ENCODE assay signal across 12 mouse cellular contexts in genomic region chr6:125143904-125144303, GRCm38 (mm10). TPM values are rescaled to one million over a fixed set of nuclear protein-coding genes. Genes with fewer than 3 reads are reported as not detected.
A peak's percentile ranks its signal among the peaks of the same experiment; 100 is the strongest.
DNase-seq lines count a peak whose midpoint lies in the region; ATAC-seq lines count a peak whose summit lies in the region.
"Had no signal": no experiment of that assay in that cellular context is flagged by ENCODE, and none has a peak within 500 bp of the region (broad histone marks: within the 10 kb centered on the region; RNA-seq: fewer than 3 reads in every experiment).

No protein-coding gene starts in this region.

- no peak overlapping the region for H3K4me2 ChIP-seq in kidney, embryonic 14.5 days (replicated peaks; ENCODE audit: low read depth, low read length)
- H3K4me2 ChIP-seq in midbrain, embryonic 13.5 days (replicated peaks) = no peak overlapping the region
- no peak overlapping the region for H3K4me2 ChIP-seq in midbrain, embryonic 11.5 days
- H3K4me2 ChIP-seq in embryonic facial prominence, embryonic 13.5 days = no peak overlapping the region

- no peak for ATAC-seq in kidney, embryonic 14.5 days (ENCODE audit: low FRiP score, low TSS enrichment)
- no peak for ATAC-seq in midbrain, embryonic 13.5 days
- no peak for ATAC-seq in midbrain, embryonic 11.5 days (ENCODE audit: low FRiP score)
- no peak for ATAC-seq in embryonic facial prominence, embryonic 13.5 days (ENCODE audit: insufficient number of reproducible peaks, insufficient read depth, low FRiP score, low TSS enrichment, low read depth)

- H3K9ac ChIP-seq in kidney, embryonic 14.5 days (ENCODE audit: low read depth, low read length) = no peak overlapping the region
- no peak overlapping the region for H3K9ac ChIP-seq in midbrain, embryonic 13.5 days (replicated peaks)
- no peak overlapping the region for H3K9ac ChIP-seq in midbrain, embryonic 11.5 days (ENCODE audit: low read length)
- no peak overlapping the region for H3K9ac ChIP-seq in embryonic facial prominence, embryonic 13.5 days
- H3K9ac ChIP-seq: liver, embryonic 14.5 days had no signal

- H3K4me1 ChIP-seq in kidney, embryonic 14.5 days (ENCODE audit: control insufficient read depth, insufficient read depth, low read length) = peaks cover 31% of the 10 kb centered on the region
- peaks cover 40% of the 10 kb centered on the region for H3K4me1 ChIP-seq in midbrain, embryonic 13.5 days (replicated peaks)
- peaks cover 31% of the 10 kb centered on the region for H3K4me1 ChIP-seq in midbrain, embryonic 11.5 days (ENCODE audit: control insufficient read depth, insufficient read depth, low read length)
- H3K4me1 ChIP-seq in embryonic facial prominence, embryonic 13.5 days = peaks cover 34% of the 10 kb centered on the region

- peak; percentile 31 for DNase-seq in kidney, adult 18-20 months
- DNase-seq in midbrain, embryonic 11.5 days (ENCODE audit: low spot score, missing footprints) = no peak
- DNase-seq in layer of hippocampus, postnatal 10 days (ENCODE audit: low spot score in 2 of 2) = no peak
- DNase-seq in adrenal gland, adult 8-10 months = no peak
- DNase-seq: cerebellum, adult 9-10 months; heart, postnatal 4 days; layer of hippocampus, postnatal 36 days; lung, postnatal 10 days had no signal

- H3K27ac ChIP-seq in kidney, embryonic 14.5 days (ENCODE audit: low read depth, low read length) = no peak overlapping the region
- 0 out of 2 replicates have a peak overlapping the region, but pooled peaks have one; percentile 87 for H3K27ac ChIP-seq in midbrain, embryonic 13.5 days
- H3K27ac ChIP-seq in midbrain, embryonic 11.5 days (ENCODE audit: low read depth, low read length) = no peak overlapping the region
- H3K27ac ChIP-seq in embryonic facial prominence, embryonic 13.5 days = peak overlapping the region; percentile 87; the same call in 1 of the 2 replicates

- no peak overlapping the region for H3K4me3 ChIP-seq in kidney, embryonic 14.5 days (ENCODE audit: low read length)
- H3K4me3 ChIP-seq in midbrain, embryonic 13.5 days (replicated peaks) = no peak overlapping the region
- no peak overlapping the region for H3K4me3 ChIP-seq in midbrain, embryonic 11.5 days (ENCODE audit: low read depth, low read length)
- no peak overlapping the region for H3K4me3 ChIP-seq in embryonic facial prominence, embryonic 13.5 days

- 82% methylated on average over 9 of the region's 9 CpGs for WGBS in kidney, embryonic 14.5 days
- WGBS in midbrain, embryonic 13.5 days = 89% methylated on average over 9 of the region's 9 CpGs
- 87% methylated on average over 9 of the region's 9 CpGs for WGBS in midbrain, embryonic 11.5 days
- WGBS in embryonic facial prominence, embryonic 13.5 days = 85% methylated on average over 9 of the region's 9 CpGs

- H3K27me3 ChIP-seq in kidney, embryonic 14.5 days (ENCODE audit: control insufficient read depth, insufficient read depth, low read length) = no peaks in the 10 kb centered on the region
- H3K27me3 ChIP-seq in midbrain, embryonic 13.5 days = no peaks in the 10 kb centered on the region
- no peaks in the 10 kb centered on the region for H3K27me3 ChIP-seq in midbrain, embryonic 11.5 days (ENCODE audit: control insufficient read depth, insufficient read depth, low read length)
- H3K27me3 ChIP-seq in embryonic facial prominence, embryonic 13.5 days = no peaks in the 10 kb centered on the region

- no peaks in the 10 kb centered on the region for H3K9me3 ChIP-seq in kidney, embryonic 14.5 days (ENCODE audit: control insufficient read depth, low read length)
- no peaks in the 10 kb centered on the region for H3K9me3 ChIP-seq in midbrain, embryonic 13.5 days
- no peaks in the 10 kb centered on the region for H3K9me3 ChIP-seq in midbrain, embryonic 11.5 days (ENCODE audit: control insufficient read depth, low read length)
- H3K9me3 ChIP-seq in embryonic facial prominence, embryonic 13.5 days = no peaks in the 10 kb centered on the region

- peaks cover 49% of the 10 kb centered on the region for H3K36me3 ChIP-seq in kidney, embryonic 14.5 days (ENCODE audit: control insufficient read depth, insufficient read depth, low read length)
- H3K36me3 ChIP-seq in midbrain, embryonic 13.5 days = peaks cover 52% of the 10 kb centered on the region
- H3K36me3 ChIP-seq in midbrain, embryonic 11.5 days (ENCODE audit: control insufficient read depth, insufficient read depth, low read length) = peaks cover 29% of the 10 kb centered on the region
- H3K36me3 ChIP-seq in embryonic facial prominence, embryonic 13.5 days = peaks cover 59% of the 10 kb centered on the region

RNA-seq across cellular contexts. Expression of gene Iffo1, which starts 1.1 kb away (rescaled TPM):
- polyA plus RNA-seq in kidney, embryonic 14.5 days (2014; fragmentation: Nextera tagmentation; extraction: Ambion mirVana) = 7.0 and 7.4 TPM in 2 replicates
- polyA plus RNA-seq in midbrain, embryonic 13.5 days (2015; fragmentation: Nextera tagmentation; extraction: Ambion mirVana) = 14.9 and 19.3 TPM in 2 replicates
- 8.4 and 8.6 TPM in 2 replicates for polyA plus RNA-seq in midbrain, embryonic 11.5 days (2014; fragmentation: Nextera tagmentation; extraction: Ambion mirVana)
- 15.5 and 17.6 TPM in 2 replicates for polyA plus RNA-seq in embryonic facial prominence, embryonic 13.5 days (2015; fragmentation: Nextera tagmentation; extraction: Ambion mirVana)
- total RNA-seq in layer of hippocampus, postnatal 10 days (2021) = 10 to 100 TPM; 49.7 to 50.7 TPM
- 10 to 100 TPM; 15.2 to 60.0 (median 37.1) TPM for total RNA-seq in adrenal gland, adult 8-10 months (2022)

RNA-seq across cellular contexts. Expression of gene Nop2, which starts 12.2 kb away (rescaled TPM):
- 58.2 and 67.2 TPM in 2 replicates for polyA plus RNA-seq in kidney, embryonic 14.5 days (2014; fragmentation: Nextera tagmentation; extraction: Ambion mirVana)
- polyA plus RNA-seq in midbrain, embryonic 13.5 days (2015; fragmentation: Nextera tagmentation; extraction: Ambion mirVana) = 43.2 and 45.9 TPM in 2 replicates
- 55.1 and 58.4 TPM in 2 replicates for polyA plus RNA-seq in midbrain, embryonic 11.5 days (2014; fragmentation: Nextera tagmentation; extraction: Ambion mirVana)
- 62.5 and 69.3 TPM in 2 replicates for polyA plus RNA-seq in embryonic facial prominence, embryonic 13.5 days (2015; fragmentation: Nextera tagmentation; extraction: Ambion mirVana)
- total RNA-seq in layer of hippocampus, postnatal 10 days (2021) = 10 to 100 TPM; 35.9 to 36.1 TPM
- total RNA-seq in adrenal gland, adult 8-10 months (2022) = 10 to 100 TPM; 41.6 to 48.8 (median 43.4) TPM

RNA-seq across cellular contexts. Expression of gene Gapdh, which starts 22.4 kb away (rescaled TPM):
- polyA plus RNA-seq in kidney, embryonic 14.5 days (2014; fragmentation: Nextera tagmentation; extraction: Ambion mirVana) = 2,196 and 2,293 TPM in 2 replicates
- polyA plus RNA-seq in midbrain, embryonic 13.5 days (2015; fragmentation: Nextera tagmentation; extraction: Ambion mirVana) = 1,484 and 1,546 TPM in 2 replicates
- polyA plus RNA-seq in midbrain, embryonic 11.5 days (2014; fragmentation: Nextera tagmentation; extraction: Ambion mirVana) = 2,357 and 2,675 TPM in 2 replicates
- 1,482 and 1,867 TPM in 2 replicates for polyA plus RNA-seq in embryonic facial prominence, embryonic 13.5 days (2015; fragmentation: Nextera tagmentation; extraction: Ambion mirVana)
- 1,000 to 10,000 TPM; 1,523 to 1,789 TPM for total RNA-seq in layer of hippocampus, postnatal 10 days (2021)
- total RNA-seq in adrenal gland, adult 8-10 months (2022) = 1,000 to 10,000 TPM; 1,769 to 2,176 (median 2,111) TPM

RNA-seq across cellular contexts. Expression of gene Ncapd2, which starts 47.6 kb away (rescaled TPM):
- polyA plus RNA-seq in kidney, embryonic 14.5 days (2014; fragmentation: Nextera tagmentation; extraction: Ambion mirVana) = 99.6 and 150 TPM in 2 replicates
- 101 and 103 TPM in 2 replicates for polyA plus RNA-seq in midbrain, embryonic 13.5 days (2015; fragmentation: Nextera tagmentation; extraction: Ambion mirVana)
- 127 and 140 TPM in 2 replicates for polyA plus RNA-seq in midbrain, embryonic 11.5 days (2014; fragmentation: Nextera tagmentation; extraction: Ambion mirVana)
- polyA plus RNA-seq in embryonic facial prominence, embryonic 13.5 days (2015; fragmentation: Nextera tagmentation; extraction: Ambion mirVana) = 150 and 163 TPM in 2 replicates
- 10 to 100 TPM; 31.8 to 36.1 TPM for total RNA-seq in layer of hippocampus, postnatal 10 days (2021)
- total RNA-seq in adrenal gland, adult 8-10 months (2022) = 10 to 100 TPM; 10.6 to 40.2 (median 26.6) TPM

RNA-seq across cellular contexts. Expression of gene Mrpl51, which starts 47.7 kb away (rescaled TPM):
- 203 and 238 TPM in 2 replicates for polyA plus RNA-seq in kidney, embryonic 14.5 days (2014; fragmentation: Nextera tagmentation; extraction: Ambion mirVana)
- polyA plus RNA-seq in midbrain, embryonic 13.5 days (2015; fragmentation: Nextera tagmentation; extraction: Ambion mirVana) = 163 and 165 TPM in 2 replicates
- 200 and 208 TPM in 2 replicates for polyA plus RNA-seq in midbrain, embryonic 11.5 days (2014; fragmentation: Nextera tagmentation; extraction: Ambion mirVana)
- polyA plus RNA-seq in embryonic facial prominence, embryonic 13.5 days (2015; fragmentation: Nextera tagmentation; extraction: Ambion mirVana) = 216 and 218 TPM in 2 replicates
- 10 to 100 TPM; 73.5 to 75.9 TPM for total RNA-seq in layer of hippocampus, postnatal 10 days (2021)
- total RNA-seq in adrenal gland, adult 8-10 months (2022) = 100 to 1,000 TPM; 155 to 179 (median 167) TPM

Comparison
In these comparisons a context has a peak if more than half of its experiments do, and no peak if none do; other contexts are left out.
1. H3K27ac ChIP-seq: peak in midbrain, embryonic 13.5 days (single experiment) and embryonic facial prominence, embryonic 13.5 days (single experiment); none in kidney, embryonic 14.5 days (single experiment) and midbrain, embryonic 11.5 days (single experiment).